Mouse (Mus musculus): ENCODE measurements around the gene Tasp1. TPM values are rescaled to one million over a fixed set of nuclear protein-coding genes. Genes with fewer than 3 reads are reported as not detected.
"Not testable (repeated sequence)": the region's sequence is repeated elsewhere in the genome, so short reads cannot be mapped to it uniquely, and the experiment has no call there.

The Tasp1 gene
- polyA plus RNA-seq, 1 experiment from 2014 or later, result 18.2 TPM

GRCm38 (mm10) chr2:140036854-140037253, 29.8 kb downstream of the Tasp1 start:
- H3K27ac ChIP-seq, result no peak overlapping the region
- H3K36me3 ChIP-seq, result peaks cover 12% of the 10 kb centered on the region; the same call in 1 of the 2 replicates
- no peaks in the 10 kb centered on the region for H3K4me1 ChIP-seq
- no peaks in the 10 kb centered on the region for H3K27me3 ChIP-seq (ENCODE audit: insufficient read depth, poor library complexity, severe bottlenecking)
- H3K9me3 ChIP-seq, result no peaks in the 10 kb centered on the region
- no peak overlapping the region for H3K4me3 ChIP-seq
- DNase-seq (ENCODE audit: low spot score), result no peak

- Histone ChIP-seq H3K36me3 (0 out of 2 replicates have a peak, but pooled peaks cover 10% of the 10 kb centered on the region), H3K27me3 (ENCODE audit: insufficient read depth, poor library complexity, severe bottlenecking) (no peaks in the 10 kb centered on the region), H3K4me3 (no peak overlapping the region), H3K4me1 (no peaks in the 10 kb centered on the region), H3K27ac (no peak overlapping the region), H3K9me3 (no peaks in the 10 kb centered on the region)
- DNase-seq (ENCODE audit: low spot score), result no peak
- WGBS, result 73% methylated on average over 4 of the region's 4 CpGs
Observed at GRCm38 (mm10) chr2:140024937-140025336, 41.7 kb downstream of the Tasp1 start.

GRCm38 (mm10) chr2:140007406-140007805, 59.2 kb downstream of the Tasp1 start:
- no peak overlapping the region for H3K4me3 ChIP-seq
- no peaks in the 10 kb centered on the region for H3K36me3 ChIP-seq
- H3K27ac ChIP-seq, result no peak overlapping the region
- H3K4me1 ChIP-seq, result no peaks in the 10 kb centered on the region
- no peaks in the 10 kb centered on the region for H3K9me3 ChIP-seq
- WGBS, result 86% methylated on average over 3 of the region's 3 CpGs
- H3K27me3 ChIP-seq (ENCODE audit: insufficient read depth, poor library complexity, severe bottlenecking), result no peaks in the 10 kb centered on the region
- no peak for DNase-seq (ENCODE audit: low spot score)

DNA sequence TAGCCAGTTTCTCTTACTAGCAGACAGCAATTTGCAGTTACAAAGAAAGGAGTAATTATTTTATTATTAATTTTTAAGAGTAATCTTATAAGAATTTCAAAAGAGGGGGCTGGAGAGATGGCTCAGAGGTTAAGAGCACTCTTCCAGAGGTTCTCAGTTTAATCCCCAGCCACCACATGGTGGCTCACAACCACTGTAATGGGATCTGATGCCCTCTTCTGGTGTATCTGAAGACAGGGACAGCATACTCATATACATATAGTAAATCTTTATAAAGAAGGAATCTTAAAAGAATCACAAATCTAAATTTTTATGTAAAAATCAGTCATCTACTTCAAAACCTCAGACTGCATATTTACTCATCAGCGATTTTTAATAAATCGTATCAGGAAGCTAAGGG, 68.4 kb downstream of the Tasp1 start:
- 97% methylated on average over 2 of the region's 2 CpGs for WGBS
- Histone ChIP-seq H3K27ac (no peak overlapping the region), H3K4me3 (no peak overlapping the region), H3K27me3 (ENCODE audit: insufficient read depth, poor library complexity, severe bottlenecking) (no peaks in the 10 kb centered on the region), H3K36me3 (no peaks in the 10 kb centered on the region), H3K9me3 (no peaks in the 10 kb centered on the region), H3K4me1 (0 out of 2 replicates have a peak, but pooled peaks cover 3% of the 10 kb centered on the region)
- DNase-seq (ENCODE audit: low spot score), result no peak

- DNase-seq (ENCODE audit: low spot score); H3K27ac ChIP-seq; H3K4me1 ChIP-seq; H3K9me3 ChIP-seq; H3K4me3 ChIP-seq; H3K27me3 ChIP-seq (ENCODE audit: insufficient read depth, poor library complexity, severe bottlenecking); H3K36me3 ChIP-seq: not testable (repeated sequence)
- 90% methylated on average over 1 of the region's 1 CpGs for WGBS
Observed at GRCm38 (mm10) chr2:139989907-139990306, 76.7 kb downstream of the Tasp1 start.

- no peaks in the 10 kb centered on the region for H3K36me3 ChIP-seq
- no peak for DNase-seq (ENCODE audit: low spot score)
- no peak overlapping the region for H3K4me3 ChIP-seq
- 69% methylated on average over 2 of the region's 2 CpGs for WGBS
- H3K27ac ChIP-seq, result no peak overlapping the region
- no peaks in the 10 kb centered on the region for H3K9me3 ChIP-seq
- no peaks in the 10 kb centered on the region for H3K27me3 ChIP-seq (ENCODE audit: insufficient read depth, poor library complexity, severe bottlenecking)
- H3K4me1 ChIP-seq, result no peaks in the 10 kb centered on the region
Observed at GRCm38 (mm10) chr2:139967451-139967850, 99.2 kb downstream of the Tasp1 start.

GRCm38 (mm10) chr2:139966288-139966687, 100.3 kb downstream of the Tasp1 start:
- Histone ChIP-seq H3K9me3 (no peaks in the 10 kb centered on the region), H3K36me3 (no peaks in the 10 kb centered on the region), H3K27me3 (ENCODE audit: insufficient read depth, poor library complexity, severe bottlenecking) (no peaks in the 10 kb centered on the region), H3K4me1 (no peaks in the 10 kb centered on the region), H3K27ac (no peak overlapping the region), H3K4me3 (no peak overlapping the region)
- no peak for DNase-seq (ENCODE audit: low spot score)
- 57% methylated on average over 3 of the region's 3 CpGs for WGBS

DNA sequence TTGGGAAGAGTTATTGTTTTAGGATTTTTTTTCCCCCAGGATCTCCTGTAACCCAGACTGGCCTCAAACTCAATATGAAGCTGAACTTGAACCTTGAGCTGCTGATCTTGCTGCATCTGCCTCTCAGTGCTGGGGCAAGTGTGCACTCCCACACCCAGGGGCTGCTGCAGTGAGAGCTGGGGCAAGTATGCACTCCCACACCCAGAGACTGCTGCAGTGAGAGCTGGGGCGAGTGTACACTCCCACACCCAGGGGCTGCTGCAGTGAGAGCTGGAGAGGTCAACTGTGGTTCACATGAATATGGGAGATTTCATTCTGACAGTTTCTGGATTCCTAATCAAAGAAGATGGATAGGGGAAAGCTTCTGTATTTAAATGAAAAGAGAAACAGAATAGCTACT, 117.8 kb downstream of the Tasp1 start:
- H3K4me1 ChIP-seq, result no peaks in the 10 kb centered on the region
- no peak overlapping the region for H3K4me3 ChIP-seq
- no peaks in the 10 kb centered on the region for H3K9me3 ChIP-seq
- H3K27me3 ChIP-seq (ENCODE audit: insufficient read depth, poor library complexity, severe bottlenecking), result no peaks in the 10 kb centered on the region
- 0 out of 2 replicates have a peak, but pooled peaks cover 4% of the 10 kb centered on the region for H3K36me3 ChIP-seq
- 57% methylated on average over 1 of the region's 1 CpGs for WGBS
- no peak for DNase-seq (ENCODE audit: low spot score)
- 0 out of 2 replicates have a peak overlapping the region, but pooled peaks have one; percentile 24 for H3K27ac ChIP-seq

GRCm38 (mm10) chr2:139937581-139937980, 129.0 kb downstream of the Tasp1 start:
- H3K4me1 ChIP-seq, result no peaks in the 10 kb centered on the region
- H3K4me3 ChIP-seq, result no peak overlapping the region
- no peaks in the 10 kb centered on the region for H3K9me3 ChIP-seq
- no peaks in the 10 kb centered on the region for H3K36me3 ChIP-seq
- no peak for DNase-seq (ENCODE audit: low spot score)
- WGBS, result 77% methylated on average over 2 of the region's 2 CpGs
- no peak overlapping the region for H3K27ac ChIP-seq
- H3K27me3 ChIP-seq (ENCODE audit: insufficient read depth, poor library complexity, severe bottlenecking), result no peaks in the 10 kb centered on the region

GRCm38 (mm10) chr2:139934577-139934976, 132.0 kb downstream of the Tasp1 start:
- Histone ChIP-seq H3K4me1 (no peaks in the 10 kb centered on the region), H3K27ac (no peak overlapping the region), H3K9me3 (no peaks in the 10 kb centered on the region), H3K4me3 (no peak overlapping the region), H3K36me3 (no peaks in the 10 kb centered on the region), H3K27me3 (ENCODE audit: insufficient read depth, poor library complexity, severe bottlenecking) (no peaks in the 10 kb centered on the region)
- WGBS, result 83% methylated on average over 10 of the region's 10 CpGs
- DNase-seq (ENCODE audit: low spot score), result no peak

GRCm38 (mm10) chr2:139934033-139934572, 132.5 kb downstream of the Tasp1 start:
- 81% methylated on average over 4 of the region's 4 CpGs for WGBS
- Histone ChIP-seq H3K4me3 (no peak overlapping the region), H3K27me3 (ENCODE audit: insufficient read depth, poor library complexity, severe bottlenecking) (no peaks in the 10 kb centered on the region), H3K27ac (no peak overlapping the region), H3K9me3 (no peaks in the 10 kb centered on the region), H3K36me3 (no peaks in the 10 kb centered on the region), H3K4me1 (no peaks in the 10 kb centered on the region)
- no peak for DNase-seq (ENCODE audit: low spot score)

GRCm38 (mm10) chr2:139932211-139932610, 134.4 kb downstream of the Tasp1 start:
- WGBS, result 83% methylated on average over 2 of the region's 2 CpGs
- H3K9me3 ChIP-seq, result no peaks in the 10 kb centered on the region

DNA sequence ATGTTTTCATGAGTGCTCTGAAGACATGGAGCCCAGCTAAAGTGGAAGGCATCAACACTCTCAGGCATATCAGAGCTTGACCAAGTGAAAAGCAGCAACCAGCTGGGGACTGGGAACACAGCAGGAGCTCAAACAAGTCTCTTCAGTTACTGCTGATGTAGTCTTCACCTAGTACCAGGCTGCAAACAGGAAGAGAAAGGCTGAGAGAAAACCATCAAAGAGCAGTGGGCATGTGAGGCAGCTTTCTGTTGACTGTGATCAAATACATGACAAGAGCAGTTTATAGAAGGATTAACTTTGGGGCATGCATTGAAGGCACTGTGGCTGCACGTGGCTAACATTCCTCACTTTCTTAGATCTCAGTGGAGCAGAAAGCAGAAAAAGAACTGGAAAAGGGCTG, 141.7 kb downstream of the Tasp1 start:
- 20% methylated on average over 1 of the region's 1 CpGs for WGBS
- no peak overlapping the region for H3K27ac ChIP-seq
- H3K4me1 ChIP-seq, result no peaks in the 10 kb centered on the region
- no peaks in the 10 kb centered on the region for H3K36me3 ChIP-seq
- H3K27me3 ChIP-seq (ENCODE audit: insufficient read depth, poor library complexity, severe bottlenecking), result no peaks in the 10 kb centered on the region
- no peak for DNase-seq (ENCODE audit: low spot score)
- no peaks in the 10 kb centered on the region for H3K9me3 ChIP-seq
- no peak overlapping the region for H3K4me3 ChIP-seq

More at GRCm38 (mm10) chr2:139932211-139932610, 134.4 kb downstream of the Tasp1 start:
- no peak overlapping the region for H3K27ac ChIP-seq
- DNase-seq (ENCODE audit: low spot score), result no peak
- no peaks in the 10 kb centered on the region for H3K4me1 ChIP-seq
- H3K4me3 ChIP-seq, result no peak overlapping the region
- H3K27me3 ChIP-seq (ENCODE audit: insufficient read depth, poor library complexity, severe bottlenecking), result no peaks in the 10 kb centered on the region
- no peaks in the 10 kb centered on the region for H3K36me3 ChIP-seq

- not testable (repeated sequence) for H3K4me1 ChIP-seq; H3K9me3 ChIP-seq; H3K27ac ChIP-seq; H3K36me3 ChIP-seq; DNase-seq (ENCODE audit: low spot score); H3K4me3 ChIP-seq; H3K27me3 ChIP-seq (ENCODE audit: insufficient read depth, poor library complexity, severe bottlenecking)
Observed at GRCm38 (mm10) chr2:139921395-139921794, 145.2 kb downstream of the Tasp1 start.
